Mouse (Mus musculus) heart, embryonic 10.5 days (tissue): ENCODE results near the gene Cwc25. TPM values are rescaled to one million over a fixed set of nuclear protein-coding genes. Genes with fewer than 3 reads are reported as not detected.
A peak's percentile ranks its signal among the peaks of the same experiment; 100 is the strongest.
"Not testable (repeated sequence)": the region's sequence is repeated elsewhere in the genome, so short reads cannot be mapped to it uniquely, and the experiment has no call there.

Source experiments
- DNase-seq: peaks from one replicate; pipeline ENCODE4 v3.0.0-alpha.2; 2017; ENCODE audit warnings: low spot score
- H3K27ac ChIP-seq: fragments of 300-500 bp; sonication (generic); 2 replicates; pipeline ENCODE4 v1.5.1; 2016; ENCODE audit warnings: mild to moderate bottlenecking
- H3K27me3 ChIP-seq: fragments of 300-500 bp; sonication (generic); 2 replicates; pipeline ENCODE4 v1.6.1; 2016; ENCODE audit warnings: mild to moderate bottlenecking; ENCODE audit not compliant: poor library complexity, insufficient read depth, severe bottlenecking
- H3K36me3 ChIP-seq: fragments of 300-500 bp; sonication (generic); 2 replicates; pipeline ENCODE4 v1.6.1; 2016; ENCODE audit warnings: mild to moderate bottlenecking, moderate library complexity
- H3K4me1 ChIP-seq: fragments of 300-500 bp; sonication (generic); 2 replicates; pipeline ENCODE4 v1.6.1; 2016; ENCODE audit warnings: mild to moderate bottlenecking
- H3K4me3 ChIP-seq: fragments of 300-500 bp; sonication (generic); 2 replicates; pipeline ENCODE4 v1.5.1; 2016; ENCODE audit warnings: mild to moderate bottlenecking, moderate library complexity
- H3K9me3 ChIP-seq: fragments of 300-500 bp; sonication (generic); 2 replicates; pipeline ENCODE4 v1.6.1; 2016; ENCODE audit warnings: mild to moderate bottlenecking, moderate library complexity
- WGBS: fragments of 180-500 bp; shearing (Covaris S2); methylation state at CpG from one replicate; pipeline ENCODE4 v1.1.7; 2016; 5-methylcytosine and 5-hydroxymethylcytosine counted together
- polyA plus RNA-seq: library from polyadenylated mRNA; unstranded; fragments of >200 nt; fragmentation: Nextera tagmentation; extraction: Ambion mirVana; gene quantifications from 2 replicates; pipeline ENCODE4 v1.2.1, GENCODE M21; 2016

Gene Cwc25
- polyA plus RNA-seq, 1 experiment from 2014 or later = 17.0 TPM

DNA sequence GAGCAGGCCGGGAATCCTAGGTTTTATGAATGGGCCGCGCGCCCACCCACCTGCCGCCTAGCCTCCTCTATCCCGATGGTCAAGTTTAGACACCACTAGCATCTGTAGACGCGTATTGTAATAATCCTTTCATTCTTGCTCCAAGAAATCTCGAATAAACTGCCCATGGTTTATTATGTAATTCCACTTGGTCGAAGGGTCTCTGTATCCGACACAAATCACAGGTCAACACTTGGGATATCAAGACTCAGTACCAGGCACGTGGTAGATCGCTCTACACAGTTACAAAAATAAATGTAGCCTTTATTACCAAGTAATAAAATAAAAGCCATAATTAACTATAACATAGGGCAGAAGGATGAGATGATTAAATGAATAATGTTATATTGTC is 21.0 kb downstream of the Cwc25 start:
- peak overlapping the region; percentile 91 for H3K4me3 ChIP-seq
- WGBS = 11% methylated on average over 13 of the region's 13 CpGs
- no peaks in the 10 kb centered on the region for H3K27me3 ChIP-seq
- H3K9me3 ChIP-seq = no peaks in the 10 kb centered on the region
- H3K27ac ChIP-seq = peak overlapping the region; percentile 99; the same call in 1 of the 2 replicates
- peaks cover 40% of the 10 kb centered on the region for H3K36me3 ChIP-seq
- peaks cover 24% of the 10 kb centered on the region for H3K4me1 ChIP-seq
- DNase-seq = no peak

DNA sequence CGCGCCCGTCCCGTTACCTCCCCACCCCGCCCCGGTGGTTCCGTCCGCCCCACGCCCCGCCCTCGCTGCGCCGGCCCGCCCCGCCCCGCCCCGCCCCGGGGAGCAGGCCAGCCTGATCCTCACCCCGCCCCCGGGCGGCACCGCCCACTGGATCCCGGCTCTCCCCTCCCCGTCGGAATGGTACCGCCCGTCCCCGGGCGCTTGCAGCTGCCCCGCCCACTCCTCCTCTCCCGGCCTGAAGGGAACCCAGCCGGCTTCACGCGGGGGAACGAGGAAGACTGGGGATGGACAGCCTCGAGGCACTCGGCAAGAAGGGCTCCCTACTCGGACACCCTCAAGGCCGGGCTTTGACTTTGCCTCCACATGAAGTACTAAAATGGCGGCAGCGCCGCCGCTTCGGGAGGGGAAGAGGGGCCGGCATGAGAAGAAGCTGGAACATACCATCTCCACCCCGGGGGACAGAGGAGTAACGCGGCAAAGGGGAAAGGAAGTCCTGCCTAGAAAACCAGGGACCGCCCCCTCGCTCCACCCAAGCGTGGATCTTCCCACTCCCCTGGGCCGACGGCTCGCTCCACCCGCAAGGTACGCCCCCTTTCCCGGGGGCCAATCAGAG is 21.5 kb downstream of the Cwc25 start:
- 1% methylated on average over 39 of the region's 57 CpGs for WGBS
- peak; percentile 99 for DNase-seq
- Histone ChIP-seq H3K27ac (peak overlapping the region; percentile 99), H3K27me3 (no peaks in the 10 kb centered on the region), H3K9me3 (no peaks in the 10 kb centered on the region), H3K4me3 (peak overlapping the region; percentile 91), H3K4me1 (peaks cover 27% of the 10 kb centered on the region), H3K36me3 (peaks cover 36% of the 10 kb centered on the region)

DNA sequence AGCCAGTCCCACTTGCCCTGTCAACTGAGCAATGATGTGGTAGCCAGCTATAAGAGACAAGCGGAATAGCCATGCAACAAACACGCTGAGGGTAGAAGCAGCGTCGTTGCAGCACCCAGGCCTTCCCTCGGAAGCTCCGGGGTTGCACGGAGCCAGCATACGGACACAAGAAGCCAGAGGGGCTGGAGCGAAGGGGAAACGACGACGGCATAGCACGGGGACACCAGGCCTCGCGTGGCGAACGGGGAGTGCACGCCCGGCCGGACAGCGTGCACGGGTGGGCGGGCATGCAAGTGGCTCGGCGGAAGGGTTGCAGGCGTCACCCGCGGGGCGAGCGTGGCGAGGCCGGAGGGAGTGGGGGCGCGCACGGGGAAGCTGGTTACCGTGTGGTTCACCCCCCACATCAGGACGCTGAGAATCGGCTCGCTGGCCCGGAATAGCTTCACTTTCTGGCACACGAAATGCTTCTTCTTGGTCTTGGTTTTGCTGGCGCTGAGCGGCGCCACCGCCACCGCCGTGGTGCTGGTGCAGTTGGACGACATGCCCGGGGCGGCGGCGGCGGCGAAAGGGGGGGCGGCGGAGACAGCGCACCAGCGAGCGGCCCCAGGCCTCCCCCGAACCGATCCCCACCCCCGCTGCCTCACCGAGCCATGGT is 22.2 kb downstream of the Cwc25 start, which contains the start of gene Pip4k2b:
TSS of gene Pip4k2b (minus strand) at position 642 of the 655 bp plus-strand sequence.
- Histone ChIP-seq H3K4me1 (peaks cover 27% of the 10 kb centered on the region), H3K27me3 (no peaks in the 10 kb centered on the region), H3K9me3 (no peaks in the 10 kb centered on the region), H3K4me3 (peak within 1 kb of the TSS; percentile 91), H3K36me3 (peaks cover 30% of the 10 kb centered on the region), H3K27ac (peak within 1 kb of the TSS; percentile 99)
- WGBS = under 1% methylated on average over 62 of the region's 63 CpGs
- DNase-seq = no peak

DNA sequence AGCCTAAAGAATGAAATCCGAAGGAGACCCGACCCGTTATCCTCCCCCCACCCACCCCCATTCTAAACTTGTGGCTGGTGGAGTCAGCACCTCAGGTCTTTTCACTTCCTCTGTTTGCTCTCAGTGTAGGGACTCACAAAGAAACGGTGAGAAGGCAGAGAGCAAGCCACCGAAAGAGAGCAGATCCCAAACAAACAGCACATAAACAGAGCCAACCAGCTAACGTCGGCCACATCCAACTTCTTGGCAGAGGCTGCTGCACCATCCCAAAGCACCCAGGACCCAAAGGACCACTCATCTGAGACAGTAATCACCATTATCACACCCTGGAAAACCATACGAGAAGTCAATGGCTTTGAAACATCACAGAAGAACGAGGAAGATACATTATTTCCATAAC is 22.9 kb downstream of the Cwc25 start:
- Histone ChIP-seq H3K27ac (0 out of 2 replicates have a peak overlapping the region, but pooled peaks have one; percentile 42), H3K4me1 (peaks cover 27% of the 10 kb centered on the region), H3K27me3 (no peaks in the 10 kb centered on the region), H3K36me3 (peaks cover 23% of the 10 kb centered on the region), H3K9me3 (no peaks in the 10 kb centered on the region), H3K4me3 (peak overlapping the region; percentile 91)
- WGBS = 40% methylated on average over 9 of the region's 9 CpGs
- no peak for DNase-seq

DNA sequence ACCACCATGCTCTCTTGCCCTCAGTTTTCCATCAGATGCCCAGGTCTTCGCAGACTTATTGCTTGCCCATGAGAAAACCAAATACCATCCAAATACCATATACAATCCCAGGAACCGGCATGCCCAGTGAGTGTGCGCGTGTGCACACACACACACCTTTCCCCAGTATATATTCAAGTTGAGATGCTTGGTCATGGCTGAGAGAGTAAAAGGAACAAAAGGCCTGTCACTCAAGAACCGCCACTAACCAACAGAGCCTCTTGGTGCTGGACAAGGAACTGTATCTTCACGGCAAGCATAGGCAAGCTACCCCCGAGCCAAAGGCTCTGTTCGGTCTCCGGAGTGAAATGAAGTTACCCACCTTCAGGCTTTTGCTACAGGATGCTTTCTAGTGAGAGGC is 23.8 kb downstream of the Cwc25 start:
- Histone ChIP-seq H3K27ac (no peak overlapping the region), H3K36me3 (peaks cover 15% of the 10 kb centered on the region), H3K9me3 (no peaks in the 10 kb centered on the region), H3K27me3 (no peaks in the 10 kb centered on the region), H3K4me3 (no peak overlapping the region; the same call in 1 of the 2 replicates), H3K4me1 (peaks cover 27% of the 10 kb centered on the region)
- WGBS = 86% methylated on average over 9 of the region's 9 CpGs
- no peak for DNase-seq

DNA sequence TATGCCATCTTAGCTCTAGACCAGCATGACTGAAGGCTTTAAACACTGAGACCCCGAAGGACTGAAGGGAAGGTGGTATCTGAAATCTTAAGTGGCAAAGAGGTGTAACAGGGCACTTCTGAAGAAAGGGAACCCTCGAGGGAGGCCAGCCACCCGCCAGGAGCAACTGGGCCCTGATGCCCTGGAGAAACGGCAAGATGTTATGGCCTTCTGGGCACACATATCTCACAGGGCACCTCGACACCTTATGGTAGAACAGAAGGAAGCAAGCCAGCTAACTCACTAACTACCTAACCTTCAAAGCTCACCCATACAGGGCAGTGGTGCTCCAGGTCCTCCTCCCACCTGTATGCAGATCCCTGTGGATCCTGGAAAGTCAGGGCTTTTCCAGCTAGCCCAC is 24.2 kb downstream of the Cwc25 start:
- Histone ChIP-seq H3K9me3 (no peaks in the 10 kb centered on the region), H3K27ac (no peak overlapping the region), H3K27me3 (no peaks in the 10 kb centered on the region), H3K4me1 (peaks cover 27% of the 10 kb centered on the region), H3K4me3 (no peak overlapping the region), H3K36me3 (peaks cover 11% of the 10 kb centered on the region)
- 87% methylated on average over 5 of the region's 5 CpGs for WGBS
- no peak for DNase-seq

DNA sequence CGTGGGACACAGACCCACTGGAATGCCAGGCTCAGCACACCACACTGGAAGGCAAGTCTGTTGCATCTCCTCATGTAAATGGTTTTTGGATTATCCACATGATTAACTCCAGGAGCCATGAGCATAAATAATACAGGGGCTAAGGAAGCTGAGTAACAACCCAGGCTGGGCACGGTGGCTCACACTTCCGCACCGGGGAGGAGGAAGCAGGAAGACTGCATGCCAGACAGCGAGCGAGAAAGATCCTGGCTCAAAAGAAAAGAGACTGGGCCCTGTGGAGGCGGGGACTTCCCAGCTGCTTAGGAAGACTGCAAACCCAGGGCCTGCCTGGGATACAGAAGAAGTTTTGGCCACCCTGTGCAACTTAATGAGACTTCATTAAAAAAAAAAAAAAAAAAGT is 26.2 kb downstream of the Cwc25 start:
- peaks cover 27% of the 10 kb centered on the region for H3K4me1 ChIP-seq

DNA sequence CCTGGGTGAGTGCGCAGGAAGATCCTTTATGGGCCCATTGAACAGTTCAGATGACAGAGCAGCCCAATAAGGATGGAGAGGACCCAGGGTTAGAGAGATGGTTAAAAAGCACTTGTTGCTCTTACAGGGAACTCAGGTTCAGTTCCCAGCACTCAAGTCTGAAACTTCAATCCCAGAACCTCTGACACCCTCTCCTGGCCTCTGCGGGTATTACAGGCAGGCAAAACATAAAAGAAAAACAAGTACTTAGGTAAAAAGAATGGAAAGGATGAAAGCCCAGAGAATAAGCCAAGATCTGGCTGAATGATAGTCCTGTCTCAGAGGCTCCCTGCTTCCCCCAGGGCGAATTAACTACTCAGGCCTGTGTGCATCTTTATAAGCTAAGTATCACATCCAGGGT is 27.2 kb downstream of the Cwc25 start:
- no peak for DNase-seq
- Histone ChIP-seq H3K9me3 (no peaks in the 10 kb centered on the region), H3K36me3 (0 out of 2 replicates have a peak, but pooled peaks cover 5% of the 10 kb centered on the region), H3K4me3 (no peak overlapping the region), H3K27me3 (no peaks in the 10 kb centered on the region), H3K27ac (no peak overlapping the region), H3K4me1 (peaks cover 25% of the 10 kb centered on the region)
- WGBS = 79% methylated on average over 3 of the region's 3 CpGs

More for the DNA sequence above, 26.2 kb downstream of the Cwc25 start:
- Histone ChIP-seq H3K27ac (no peak overlapping the region; the same call in 1 of the 2 replicates), H3K36me3 (0 out of 2 replicates have a peak, but pooled peaks cover 5% of the 10 kb centered on the region), H3K4me3 (no peak overlapping the region), H3K27me3 (no peaks in the 10 kb centered on the region), H3K9me3 (no peaks in the 10 kb centered on the region)
- WGBS = 50% methylated on average over 7 of the region's 7 CpGs
- no peak for DNase-seq

DNA sequence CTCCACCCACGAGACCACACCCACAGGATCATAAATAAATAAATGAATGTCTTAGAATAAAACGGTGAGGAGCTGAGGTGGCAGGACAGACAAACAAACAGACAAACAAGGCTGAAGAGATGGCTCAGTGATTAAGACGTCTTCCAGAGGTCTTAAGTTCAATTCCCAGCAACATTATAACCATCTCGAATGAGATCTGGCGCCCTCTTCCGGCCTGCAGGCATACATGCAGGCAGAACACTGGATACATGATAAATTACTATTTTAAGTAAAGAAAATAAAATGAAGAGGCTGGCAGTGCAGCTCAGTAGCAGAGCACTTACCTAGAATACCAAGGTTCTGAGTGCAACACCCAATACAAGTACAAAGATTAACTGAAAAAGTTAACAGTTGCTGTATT is 27.7 kb downstream of the Cwc25 start:
- Histone ChIP-seq H3K36me3 (0 out of 2 replicates have a peak, but pooled peaks cover 5% of the 10 kb centered on the region), H3K9me3 (no peaks in the 10 kb centered on the region), H3K4me3 (no peak overlapping the region), H3K27me3 (no peaks in the 10 kb centered on the region), H3K27ac (no peak overlapping the region), H3K4me1 (peaks cover 27% of the 10 kb centered on the region)
- 66% methylated on average over 6 of the region's 6 CpGs for WGBS
- DNase-seq = no peak

DNA sequence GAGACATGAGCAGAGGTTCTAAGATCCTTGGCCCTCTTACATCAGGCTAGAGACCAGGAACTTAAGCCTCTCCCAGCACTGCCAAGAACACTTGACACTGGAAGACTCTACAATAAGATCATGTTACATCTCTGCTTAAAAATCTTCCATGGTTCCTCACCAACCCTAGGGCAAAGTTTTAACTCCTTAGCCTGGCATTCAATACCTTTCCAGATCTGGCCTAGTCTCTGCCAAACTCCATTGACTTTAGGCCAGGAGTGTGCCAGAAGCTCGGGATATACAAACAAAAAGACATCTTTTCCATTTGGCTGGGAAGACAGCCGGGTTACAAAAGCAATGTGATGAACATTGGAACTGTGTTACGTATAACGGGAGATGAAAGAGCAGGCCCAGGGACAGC is 28.8 kb downstream of the Cwc25 start:
- Histone ChIP-seq H3K4me1 (peaks cover 21% of the 10 kb centered on the region), H3K4me3 (no peak overlapping the region), H3K36me3 (0 out of 2 replicates have a peak, but pooled peaks cover 5% of the 10 kb centered on the region), H3K9me3 (no peaks in the 10 kb centered on the region), H3K27ac (no peak overlapping the region), H3K27me3 (no peaks in the 10 kb centered on the region)
- WGBS = 79% methylated on average over 4 of the region's 4 CpGs
- DNase-seq = no peak

DNA sequence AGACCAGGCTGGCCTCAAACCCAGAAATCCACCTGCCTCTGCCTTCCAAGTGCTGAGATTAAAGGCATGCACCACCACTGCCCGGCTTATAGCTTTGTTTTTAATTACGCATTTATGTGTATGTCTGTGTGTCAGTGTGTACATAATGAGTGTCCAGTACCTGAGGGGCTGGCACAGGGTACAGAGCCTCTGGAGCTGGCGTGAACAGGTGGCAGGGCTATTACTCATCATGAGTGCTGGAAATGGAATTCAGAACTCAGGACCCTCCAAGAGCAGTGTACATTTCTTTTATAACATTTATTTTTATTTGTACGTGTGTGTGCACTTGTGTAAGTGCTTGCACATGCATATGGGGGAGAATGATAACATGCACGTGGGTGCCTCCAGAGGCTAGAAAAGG is 29.7 kb downstream of the Cwc25 start:
- Histone ChIP-seq H3K4me3 (no peak overlapping the region), H3K4me1 (peaks cover 14% of the 10 kb centered on the region), H3K9me3 (no peaks in the 10 kb centered on the region), H3K27me3 (no peaks in the 10 kb centered on the region), H3K36me3 (peaks cover 14% of the 10 kb centered on the region), H3K27ac (no peak overlapping the region)
- WGBS = 87% methylated on average over 5 of the region's 5 CpGs
- no peak for DNase-seq

DNA sequence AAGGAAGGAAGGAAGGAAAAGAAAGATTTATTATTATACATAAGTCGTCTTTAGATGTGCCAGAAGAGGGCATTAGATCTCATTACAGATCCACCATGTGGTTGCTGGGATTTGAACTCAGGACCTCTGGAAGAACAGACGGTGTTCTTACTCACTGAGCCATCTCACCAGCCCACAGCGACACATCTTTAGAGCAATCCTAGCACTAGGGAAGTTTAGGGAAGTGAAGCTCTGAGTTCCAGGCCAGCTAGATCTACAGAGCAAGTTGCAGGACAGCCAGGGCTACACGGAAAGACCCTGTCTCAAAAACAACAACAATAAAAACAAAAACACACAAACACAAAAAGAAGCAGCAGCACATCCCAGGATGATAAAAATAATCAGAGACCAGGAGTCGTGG is 31.5 kb downstream of the Cwc25 start:
- not testable (repeated sequence) for H3K4me3 ChIP-seq, H3K27ac ChIP-seq, DNase-seq, H3K9me3 ChIP-seq, H3K27me3 ChIP-seq
- Histone ChIP-seq H3K4me1 (peaks cover 11% of the 10 kb centered on the region), H3K36me3 (peaks cover 30% of the 10 kb centered on the region)
- WGBS = 84% methylated on average over 5 of the region's 5 CpGs

DNA sequence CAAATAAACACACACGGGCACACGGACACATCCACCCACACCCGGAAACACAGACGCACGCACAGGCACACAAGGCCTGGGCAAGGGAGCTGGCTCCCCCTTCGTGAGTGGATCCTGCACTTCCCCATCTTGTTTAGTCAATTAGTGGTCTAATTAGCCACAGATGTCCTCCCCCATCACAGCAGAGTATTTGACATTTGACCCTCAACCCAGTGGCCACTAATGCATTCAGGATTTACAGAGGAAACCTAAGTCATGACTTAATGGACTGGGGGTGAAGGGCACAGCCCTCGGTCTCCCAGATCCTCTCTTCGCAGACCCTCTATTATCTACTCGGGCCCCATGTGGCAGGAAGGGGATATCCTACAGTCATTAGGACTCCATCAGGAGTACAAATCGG is 32.7 kb downstream of the Cwc25 start:
- 0 out of 2 replicates have a peak overlapping the region, but pooled peaks have one; percentile 16 for H3K27ac ChIP-seq
- H3K4me3 ChIP-seq = peak overlapping the region; percentile 3; the same call in 1 of the 2 replicates
- no peak for DNase-seq
- WGBS = 44% methylated on average over 10 of the region's 10 CpGs
- H3K27me3 ChIP-seq = no peaks in the 10 kb centered on the region
- peaks cover 20% of the 10 kb centered on the region for H3K4me1 ChIP-seq
- H3K9me3 ChIP-seq = no peaks in the 10 kb centered on the region
- peaks cover 40% of the 10 kb centered on the region for H3K36me3 ChIP-seq
